20 mouse cellular contexts compared by ENCODE assay signal in the genomic region with DNA sequence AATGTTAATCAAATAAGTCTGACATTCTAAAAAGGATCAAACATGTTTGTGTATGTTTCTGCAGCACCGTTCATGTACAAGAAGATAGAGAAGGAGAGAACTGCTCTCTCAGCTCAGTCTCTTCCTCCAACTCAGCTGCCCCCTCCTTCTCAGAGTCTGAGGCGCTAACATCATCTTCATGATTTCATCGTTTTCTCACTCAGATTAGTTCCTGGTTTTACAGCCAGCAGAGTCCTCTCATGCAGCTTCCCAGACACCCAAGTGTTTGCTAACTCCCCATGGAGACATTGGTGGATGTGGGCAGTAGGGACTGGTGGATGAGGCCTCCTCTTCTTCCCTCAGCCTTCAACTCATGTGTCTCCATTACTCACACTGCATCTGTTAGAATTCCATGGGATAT.
"Had no signal": no experiment of that assay in that cellular context is flagged by ENCODE, and none has a peak within 500 bp of the region (broad histone marks: within the 10 kb centered on the region; RNA-seq: fewer than 3 reads in every experiment).

No protein-coding gene starts in this region.

- H3K36me3 ChIP-seq: kidney, embryonic 15.5 days; limb, embryonic 10.5 days; limb, embryonic 13.5 days; liver, embryonic 12.5 days; liver, embryonic 15.5 days; lung, embryonic 15.5 days; stomach, embryonic 15.5 days had no signal

- H3K4me3 ChIP-seq: kidney, embryonic 15.5 days; limb, embryonic 10.5 days; limb, embryonic 13.5 days; liver, embryonic 12.5 days; liver, embryonic 15.5 days; lung, embryonic 15.5 days; stomach, embryonic 15.5 days had no signal

- H3K27ac ChIP-seq: kidney, embryonic 15.5 days; limb, embryonic 10.5 days; limb, embryonic 13.5 days; liver, embryonic 12.5 days; liver, embryonic 15.5 days; lung, embryonic 15.5 days; stomach, embryonic 15.5 days had no signal

- DNase-seq: kidney, adult 11 months; kidney, adult 8-10 months; kidney, postnatal 10 days; kidney, postnatal 36 days; layer of hippocampus, postnatal 36 days; liver; lung, adult 18-20 months; lung, postnatal 10 days; lung, postnatal 36 days; midbrain, embryonic 14.5 days; spleen, adult 18-20 months; thymus, adult 18-20 months; thymus, postnatal 36 days had no signal
